Mouse (Mus musculus): ENCODE data around the gene Klrc3. TPM values are rescaled to one million over a fixed set of nuclear protein-coding genes. Genes with fewer than 3 reads are reported as not detected.

Klrc3 gene
- polyA plus RNA-seq (2012; rRNA removed), result not detected in 2 replicates

DNA sequence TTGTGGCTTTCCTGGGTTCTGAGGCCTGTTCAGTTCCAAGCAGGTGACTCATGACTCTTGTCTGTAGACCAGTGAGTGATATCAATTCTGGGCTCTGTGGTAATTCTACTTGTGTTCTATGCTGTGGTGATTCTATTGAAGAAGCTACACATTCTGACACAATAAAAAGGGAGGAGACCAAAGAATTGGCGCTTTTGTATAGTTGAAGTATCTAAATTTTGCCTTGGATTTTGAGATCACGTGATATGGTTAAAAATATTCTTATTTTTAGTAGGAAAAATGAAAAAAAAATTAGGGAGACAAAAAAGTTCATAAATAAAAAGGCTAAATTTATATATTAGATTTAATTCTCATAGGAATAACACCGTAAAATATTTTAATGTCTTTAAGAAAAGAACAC lies at the start of gene Klrc3:
Gene Klrc3, minus strand, starts transcription at position 101 of the 400 bp plus-strand sequence.

DNA sequence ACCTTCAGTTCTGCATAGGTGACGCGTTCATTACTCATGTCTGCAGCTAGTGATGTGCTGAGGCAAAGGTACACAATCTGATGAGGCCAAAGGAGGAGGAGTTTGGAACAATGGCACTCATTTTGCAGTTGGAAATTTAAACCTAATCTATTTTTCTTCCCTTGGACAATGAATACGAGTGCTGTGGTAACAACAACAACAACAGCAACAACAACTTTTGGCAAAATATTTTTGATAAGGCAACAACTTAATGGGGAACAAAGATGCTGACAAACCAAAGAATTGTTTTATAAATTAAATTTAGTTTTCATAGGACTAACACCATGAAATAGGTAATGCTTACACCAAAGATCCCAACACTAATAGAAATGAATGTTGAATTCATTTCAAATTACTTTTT lies 35.7 kb upstream of the Klrc3 start, which contains the start of gene Klrc1:
Gene Klrc1, minus strand, starts transcription at position 101 of the 400 bp plus-strand sequence.

GRCm38 (mm10) chr6:129660589-129660988 lies 17.5 kb upstream of the Klrc3 start, which contains the start of gene Klrc2:
Gene Klrc2, minus strand, starts transcription at chr6:129660689.

GRCm38 (mm10) chr6:129623735-129624134 lies 19.4 kb downstream of the Klrc3 start, which contains the start of gene Klrk1:
Gene Klrk1, minus strand, starts transcription at chr6:129623864.

GRCm38 (mm10) chr6:129591508-129591907 lies 51.6 kb downstream of the Klrc3 start, which contains the start of gene Klrd1:
Gene Klrd1, plus strand, starts transcription at chr6:129591782.

Other genes starting within 250 kb of the Klrc3 start
- gene Clec1b, start 246.0 kb downstream of the Klrc3 start, polyA plus RNA-seq (2012; rRNA removed), result 0.08 TPM in 1 of 2 replicates, not detected in the other
- 0.41 and 0.50 TPM in 2 replicates for gene Clec9a, start 234.5 kb downstream of the Klrc3 start, polyA plus RNA-seq (2012; rRNA removed)
- gene Clec1a, start 191.3 kb downstream of the Klrc3 start, polyA plus RNA-seq (2012; rRNA removed), result 0.52 and 0.74 TPM in 2 replicates
- gene Olr1, start 136.2 kb downstream of the Klrc3 start, polyA plus RNA-seq (2012; rRNA removed), result not detected in 2 replicates
- gene Tmem52b, start 130.8 kb downstream of the Klrc3 start, polyA plus RNA-seq (2012; rRNA removed), result not detected in 2 replicates
- gene Gabarapl1, start 110.2 kb downstream of the Klrc3 start, polyA plus RNA-seq (2012; rRNA removed), result 36.5 and 47.5 TPM in 2 replicates
- not detected in 2 replicates for gene Klre1, start 65.4 kb downstream of the Klrc3 start, polyA plus RNA-seq (2012; rRNA removed)
- gene Klrd1, start 51.6 kb downstream of the Klrc3 start, polyA plus RNA-seq (2012; rRNA removed), result not detected in 2 replicates
- gene Klrk1, start 19.5 kb downstream of the Klrc3 start, polyA plus RNA-seq (2012; rRNA removed), result 0.06 and 0.07 TPM in 2 replicates
- not detected in 2 replicates for gene Klrc2, start 17.4 kb upstream of the Klrc3 start, polyA plus RNA-seq (2012; rRNA removed)
- not detected in 2 replicates for gene Klrc1, start 35.6 kb upstream of the Klrc3 start, polyA plus RNA-seq (2012; rRNA removed)
- gene Klri1, start 73.8 kb upstream of the Klrc3 start, polyA plus RNA-seq (2012; rRNA removed), result not detected in 2 replicates
- gene Klri2, start 97.1 kb upstream of the Klrc3 start, polyA plus RNA-seq (2012; rRNA removed), result not detected in 2 replicates
- not detected in 2 replicates for gene Gm156, start 140.9 kb upstream of the Klrc3 start, polyA plus RNA-seq (2012; rRNA removed)
- gene Gm17631, start 219.3 kb upstream of the Klrc3 start, polyA plus RNA-seq (2012; rRNA removed), result not detected in 2 replicates
- 0.13 TPM in 1 of 2 replicates, not detected in the other for gene Klra17, start 233.3 kb upstream of the Klrc3 start, polyA plus RNA-seq (2012; rRNA removed)